Mouse (Mus musculus) heart, embryonic 12.5 days (tissue): ENCODE measurements around the gene Tbcd. TPM values are rescaled to one million over a fixed set of nuclear protein-coding genes. Genes with fewer than 3 reads are reported as not detected.
A peak's percentile ranks its signal among the peaks of the same experiment; 100 is the strongest.

ENCODE experiments used
- ATAC-seq: fragments of 200-750 bp; cut with Nextera tagmentation; 2 replicates; pipeline ENCODE4 v1.8.0; 2017; ENCODE audit warnings: moderate TSS enrichment, moderate library complexity; ENCODE audit not compliant: insufficient number of reproducible peaks, low FRiP score
- H3K27ac ChIP-seq: fragments of 300-500 bp; sonication (generic); 2 replicates; pipeline ENCODE4 v1.5.1; 2016; ENCODE audit warnings: mild to moderate bottlenecking, moderate library complexity; ENCODE audit not compliant: poor library complexity, severe bottlenecking
- H3K27me3 ChIP-seq: fragments of 300-500 bp; sonication (generic); replicated peaks from 2 replicates; pipeline ENCODE4 v1.6.1; 2016; ENCODE audit warnings: mild to moderate bottlenecking, moderate library complexity
- H3K36me3 ChIP-seq: fragments of 300-500 bp; sonication (generic); 2 replicates; pipeline ENCODE4 v1.6.1; 2016; ENCODE audit warnings: mild to moderate bottlenecking, moderate library complexity
- H3K4me1 ChIP-seq: fragments of 300-500 bp; sonication (generic); replicated peaks from 2 replicates; pipeline ENCODE4 v1.6.1; 2016; ENCODE audit warnings: mild to moderate bottlenecking
- H3K4me2 ChIP-seq: fragments of 300-500 bp; sonication (generic); 2 replicates; pipeline ENCODE4 v1.6.1; 2016; ENCODE audit warnings: mild to moderate bottlenecking, moderate library complexity
- H3K4me3 ChIP-seq: fragments of 300-500 bp; sonication (generic); 2 replicates; pipeline ENCODE4 v1.5.1; 2016; ENCODE audit warnings: mild to moderate bottlenecking
- H3K9ac ChIP-seq: fragments of 300-500 bp; sonication (generic); 2 replicates; pipeline ENCODE4 v1.6.1; 2016; ENCODE audit warnings: mild to moderate bottlenecking, moderate library complexity
- H3K9me3 ChIP-seq: fragments of 300-500 bp; sonication (generic); replicated peaks from 2 replicates; pipeline ENCODE4 v1.6.1; 2016; ENCODE audit warnings: mild to moderate bottlenecking, moderate library complexity
- WGBS: fragments of 180-500 bp; shearing (Covaris S2); methylation state at CpG from one replicate; pipeline ENCODE4 v1.1.7; 2016; 5-methylcytosine and 5-hydroxymethylcytosine counted together
- polyA plus RNA-seq: library from polyadenylated mRNA; unstranded; fragments of >200 nt; fragmentation: Nextera tagmentation; extraction: Ambion mirVana; gene quantifications from 2 replicates; pipeline ENCODE4 v1.2.1, GENCODE M21; 2016

Gene Tbcd
- polyA plus RNA-seq, 1 experiment from 2014 or later = 24.4 TPM

DNA sequence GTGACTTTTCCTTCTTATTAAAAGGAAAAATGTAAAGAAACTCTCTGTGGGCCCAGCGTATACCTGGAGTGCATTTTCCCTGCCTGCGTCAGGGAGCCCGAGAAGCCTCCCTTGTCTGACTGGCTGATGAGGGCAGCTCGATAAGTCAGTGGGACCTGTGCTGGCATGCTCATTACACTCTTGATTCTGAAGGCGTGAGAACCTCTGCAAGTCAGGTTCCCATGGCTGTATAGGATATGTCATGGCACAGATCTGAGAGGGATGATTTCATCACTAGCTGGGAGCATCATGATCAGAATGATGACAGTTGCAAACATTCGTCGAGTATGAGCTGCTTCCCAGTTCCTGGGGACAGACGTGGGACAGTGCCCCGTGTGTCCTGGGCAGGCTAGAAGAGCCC lies 64.2 kb downstream of the Tbcd start:
- WGBS = 88% methylated on average over 9 of the region's 9 CpGs
- Histone ChIP-seq H3K27me3 (no peaks in the 10 kb centered on the region), H3K9me3 (no peaks in the 10 kb centered on the region), H3K9ac (no peak overlapping the region), H3K4me1 (peaks cover 21% of the 10 kb centered on the region), H3K36me3 (no peaks in the 10 kb centered on the region), H3K4me3 (no peak overlapping the region), H3K27ac (no peak overlapping the region), H3K4me2 (no peak overlapping the region)
- ATAC-seq = no peak

DNA sequence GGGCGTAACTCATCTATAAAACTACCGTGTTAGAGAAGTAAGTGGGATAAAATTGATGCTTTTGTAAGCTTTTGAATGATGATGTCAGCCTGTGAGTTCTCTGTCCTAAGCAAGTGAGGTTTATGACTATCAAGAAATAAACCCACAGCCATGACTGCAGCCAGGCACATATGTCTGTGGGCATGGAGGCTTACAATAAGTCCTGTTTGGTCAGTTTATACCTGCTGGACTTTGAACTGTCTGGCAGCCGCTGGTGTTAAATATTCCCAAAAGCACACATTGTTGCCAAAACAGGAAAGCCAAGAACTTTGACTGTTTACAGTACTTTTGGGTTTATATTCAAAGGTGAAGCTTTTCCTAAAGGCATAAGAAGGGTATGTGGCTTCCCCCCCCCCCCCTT lies 65.2 kb downstream of the Tbcd start:
- Histone ChIP-seq H3K9me3 (no peaks in the 10 kb centered on the region), H3K4me1 (peaks cover 21% of the 10 kb centered on the region), H3K4me2 (no peak overlapping the region), H3K27me3 (no peaks in the 10 kb centered on the region), H3K9ac (no peak overlapping the region), H3K4me3 (no peak overlapping the region), H3K36me3 (no peaks in the 10 kb centered on the region), H3K27ac (no peak overlapping the region)
- no peak for ATAC-seq
- WGBS = 91% methylated on average over 3 of the region's 3 CpGs

DNA sequence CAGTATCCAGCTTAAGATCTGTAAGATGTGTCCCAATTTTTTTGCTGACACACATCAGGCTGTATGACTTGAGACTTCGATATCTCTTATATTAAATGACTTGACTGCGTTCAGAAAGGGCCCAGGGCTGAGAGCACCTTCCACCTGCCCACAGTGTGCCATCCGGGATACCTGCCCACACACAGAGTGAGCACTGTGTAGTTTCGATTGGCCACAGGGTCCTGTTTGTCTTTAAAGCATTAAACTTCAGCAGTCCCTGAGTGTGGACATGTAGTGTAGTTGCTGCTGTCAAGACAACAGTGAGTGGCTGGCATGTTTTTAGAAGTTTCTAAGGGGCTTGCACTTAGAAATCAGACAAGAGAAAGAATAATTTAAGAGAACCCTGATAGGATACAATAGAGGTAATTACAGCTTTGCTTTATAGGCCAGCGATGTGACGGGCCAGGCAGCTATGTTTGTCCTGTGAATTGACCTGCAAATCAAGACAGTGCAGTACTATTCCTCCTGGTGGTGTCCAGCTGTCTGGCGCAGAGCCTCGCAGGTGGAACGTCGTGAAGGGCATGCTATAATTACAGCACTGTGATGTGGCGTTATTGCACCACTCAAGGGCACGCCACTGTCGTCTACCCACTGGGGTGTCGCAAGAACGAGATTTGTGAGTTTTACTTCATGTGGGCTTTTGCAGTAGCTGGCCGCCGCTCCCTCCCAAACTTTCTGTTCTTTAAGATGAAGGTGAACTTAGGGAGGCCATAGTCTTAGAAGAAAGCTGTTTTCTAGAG lies 66.1 kb downstream of the Tbcd start:
- no peak for ATAC-seq

DNA sequence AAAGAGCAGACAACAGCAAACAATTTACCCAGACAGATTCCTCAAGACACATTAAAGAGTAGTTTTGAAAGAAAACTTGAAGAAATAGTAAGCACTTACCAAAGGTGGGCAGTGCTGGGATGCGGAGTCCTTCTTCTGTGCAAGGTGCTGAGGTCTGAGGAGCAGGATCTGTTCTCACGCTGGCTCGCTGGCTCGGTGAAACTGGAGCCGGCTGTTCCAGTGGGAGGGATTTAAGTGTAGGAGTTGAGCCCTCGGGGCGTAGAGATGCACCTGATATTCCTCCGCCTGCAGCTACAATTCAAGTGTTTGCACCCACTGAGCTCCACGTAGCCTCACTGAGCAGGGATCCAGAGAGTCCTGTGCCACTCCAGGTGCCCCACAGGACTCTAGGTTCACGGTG lies 67.4 kb downstream of the Tbcd start, which contains the start of gene Zfp750:
TSS of gene Zfp750 (minus strand) at position 203 of the 400 bp plus-strand sequence.
- H3K4me2 ChIP-seq = peak within 1 kb of the TSS; percentile 17; the same call in 1 of the 2 replicates
- H3K4me1 ChIP-seq = peaks cover 24% of the 10 kb centered on the region
- no peak for ATAC-seq
- no peaks in the 10 kb centered on the region for H3K36me3 ChIP-seq
- no peak within 1 kb of the TSS for H3K4me3 ChIP-seq
- no peak within 1 kb of the TSS for H3K9ac ChIP-seq
- no peak within 1 kb of the TSS for H3K27ac ChIP-seq
- no peaks in the 10 kb centered on the region for H3K9me3 ChIP-seq
- no peaks in the 10 kb centered on the region for H3K27me3 ChIP-seq
- WGBS = 42% methylated on average over 10 of the region's 10 CpGs

More for the DNA sequence above, 66.1 kb downstream of the Tbcd start:
- Histone ChIP-seq H3K9me3 (no peaks in the 10 kb centered on the region), H3K4me2 (no peak overlapping the region), H3K27me3 (no peaks in the 10 kb centered on the region), H3K36me3 (no peaks in the 10 kb centered on the region), H3K4me3 (no peak overlapping the region), H3K9ac (no peak overlapping the region), H3K4me1 (peaks cover 24% of the 10 kb centered on the region), H3K27ac (no peak overlapping the region)
- WGBS = 72% methylated on average over 17 of the region's 17 CpGs

DNA sequence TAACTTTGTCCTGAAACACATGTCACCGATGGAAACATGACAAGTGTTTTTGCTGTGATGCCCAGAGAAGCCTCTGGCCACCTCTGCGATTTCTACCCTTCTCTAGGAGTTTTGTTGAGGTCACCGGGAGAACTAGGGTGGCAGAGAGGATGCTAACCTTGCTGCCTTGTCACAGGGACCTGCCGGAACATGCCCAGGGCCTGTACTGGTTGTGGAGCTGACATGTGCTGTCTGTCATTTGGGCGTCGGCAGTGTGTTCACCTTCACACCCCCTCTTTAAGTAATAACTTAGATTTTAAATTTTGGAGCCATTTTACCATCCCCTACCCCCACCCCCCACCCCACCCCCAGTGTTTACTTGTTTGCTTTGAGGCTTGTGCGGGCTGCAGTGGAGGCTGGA lies 68.0 kb downstream of the Tbcd start:
- no peaks in the 10 kb centered on the region for H3K9me3 ChIP-seq
- no peak overlapping the region for H3K27ac ChIP-seq
- no peak for ATAC-seq
- H3K27me3 ChIP-seq = no peaks in the 10 kb centered on the region
- whole genome bisulfite sequencing = 81% methylated on average over 7 of the region's 7 CpGs
- H3K4me2 ChIP-seq = no peak overlapping the region
- H3K9ac ChIP-seq = no peak overlapping the region
- peaks cover 24% of the 10 kb centered on the region for H3K4me1 ChIP-seq
- H3K36me3 ChIP-seq = no peaks in the 10 kb centered on the region
- H3K4me3 ChIP-seq = no peak overlapping the region

DNA sequence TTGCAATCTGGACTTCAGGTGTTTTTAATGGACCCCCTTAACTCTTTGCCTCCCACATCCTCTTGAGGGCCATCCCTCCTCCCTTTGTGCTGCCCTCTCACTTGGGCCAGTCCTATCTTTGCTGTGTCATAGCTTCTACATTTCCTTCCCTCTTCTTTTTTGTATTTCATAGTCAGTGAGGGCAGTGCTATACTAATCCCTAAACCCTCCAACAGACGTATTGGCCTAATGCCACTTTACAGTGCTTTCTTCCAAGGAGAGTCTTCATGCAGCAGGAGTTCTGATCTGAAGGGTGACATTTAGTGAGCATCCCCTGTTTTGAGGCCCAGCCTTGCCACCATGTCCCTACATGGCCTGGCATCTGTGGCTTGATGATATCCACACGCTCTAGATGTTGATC lies 69.0 kb downstream of the Tbcd start:
- Histone ChIP-seq H3K4me1 (peaks cover 24% of the 10 kb centered on the region), H3K27me3 (no peaks in the 10 kb centered on the region), H3K27ac (no peak overlapping the region), H3K4me2 (no peak overlapping the region), H3K9me3 (no peaks in the 10 kb centered on the region), H3K4me3 (no peak overlapping the region), H3K9ac (no peak overlapping the region), H3K36me3 (no peaks in the 10 kb centered on the region)
- 0 out of 2 replicates have a peak, but pooled peaks have one; percentile 34 for ATAC-seq
- WGBS = 86% methylated on average over 2 of the region's 2 CpGs

DNA sequence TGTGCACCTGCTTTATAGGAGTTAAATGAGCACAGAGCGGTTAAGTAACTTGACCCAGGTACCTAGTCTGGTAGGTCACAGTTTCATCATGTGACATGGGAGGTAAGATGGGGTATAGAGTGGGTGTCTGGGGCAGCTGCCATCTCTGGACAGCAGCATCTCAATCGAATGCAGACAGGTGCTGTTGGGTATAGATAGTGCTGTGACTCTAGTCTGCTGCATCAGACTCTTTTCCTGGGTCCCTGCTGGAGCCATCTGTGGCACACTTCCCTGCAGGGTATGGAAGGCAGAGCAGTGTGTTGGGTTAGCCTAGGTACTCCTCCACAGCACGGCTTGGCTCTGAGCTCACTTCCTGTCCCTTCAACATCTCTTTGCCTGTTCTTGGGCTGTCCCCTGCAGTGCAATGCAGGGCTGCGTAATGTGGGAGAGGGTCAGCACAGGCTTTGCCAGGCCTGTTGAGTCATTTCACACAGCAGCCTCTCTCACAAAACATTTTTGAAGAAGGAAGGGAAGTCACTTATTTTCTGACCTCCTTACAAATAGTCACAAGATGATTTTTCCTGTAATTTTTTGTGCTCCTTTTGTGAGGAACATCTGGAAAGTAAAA lies 70.5 kb downstream of the Tbcd start:
- ATAC-seq = no peak; the same call in 1 of the 2 replicates
- Histone ChIP-seq H3K27me3 (no peaks in the 10 kb centered on the region), H3K9ac (no peak overlapping the region), H3K4me1 (peaks cover 24% of the 10 kb centered on the region), H3K4me3 (no peak overlapping the region), H3K36me3 (no peaks in the 10 kb centered on the region), H3K4me2 (no peak overlapping the region), H3K27ac (no peak overlapping the region; the same call in 1 of the 2 replicates), H3K9me3 (no peaks in the 10 kb centered on the region)
- WGBS = 77% methylated on average over 4 of the region's 4 CpGs

DNA sequence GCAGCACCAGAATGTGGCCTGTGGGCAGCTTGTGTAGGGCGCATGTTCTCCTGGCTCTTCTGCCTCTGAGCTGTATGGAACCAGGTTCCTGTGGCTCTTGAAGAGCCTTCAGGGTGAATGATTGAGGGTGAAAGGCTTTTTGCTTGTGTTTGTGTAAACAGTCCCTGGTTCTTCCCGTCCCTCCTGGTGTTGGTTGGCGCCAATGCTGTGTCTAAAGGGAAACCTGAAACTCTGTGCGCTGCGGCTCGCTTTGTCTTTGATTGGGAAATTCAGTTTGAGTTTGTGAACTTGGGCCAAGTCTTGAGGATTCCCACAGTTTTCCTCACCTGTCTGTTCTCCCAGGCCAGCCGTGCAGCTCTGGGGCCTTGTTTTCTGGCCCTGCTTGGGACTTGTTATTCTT lies 72.4 kb downstream of the Tbcd start:
- H3K36me3 ChIP-seq = no peaks in the 10 kb centered on the region
- H3K4me2 ChIP-seq = no peak overlapping the region
- ATAC-seq = no peak
- H3K9ac ChIP-seq = no peak overlapping the region
- no peak overlapping the region for H3K4me3 ChIP-seq
- no peak overlapping the region for H3K27ac ChIP-seq
- H3K9me3 ChIP-seq = no peaks in the 10 kb centered on the region
- no peaks in the 10 kb centered on the region for H3K27me3 ChIP-seq
- WGBS = 91% methylated on average over 7 of the region's 7 CpGs
- H3K4me1 ChIP-seq = peaks cover 9% of the 10 kb centered on the region

DNA sequence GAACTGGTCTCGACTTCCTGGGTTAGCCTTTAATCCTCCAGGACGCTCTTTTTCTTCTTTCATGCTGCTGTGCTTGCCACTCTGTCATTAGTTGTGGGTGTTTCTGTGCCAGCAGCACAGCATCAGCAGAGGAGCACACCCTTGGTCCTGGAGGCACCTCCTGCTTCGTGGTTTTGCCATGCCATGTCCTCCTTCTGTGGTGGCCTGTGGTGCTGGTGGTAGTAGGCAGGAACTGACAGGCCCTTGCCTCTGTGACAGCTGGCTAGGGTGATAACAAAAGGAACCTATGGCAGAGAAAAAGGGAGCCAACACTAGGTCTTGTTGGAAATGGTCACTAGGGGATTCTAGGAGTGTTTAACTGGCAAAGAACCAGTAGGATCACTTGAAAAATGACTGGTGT lies 78.0 kb downstream of the Tbcd start:
- Histone ChIP-seq H3K9me3 (no peaks in the 10 kb centered on the region), H3K4me3 (no peak overlapping the region), H3K4me2 (no peak overlapping the region), H3K27me3 (no peaks in the 10 kb centered on the region), H3K9ac (no peak overlapping the region), H3K36me3 (no peaks in the 10 kb centered on the region), H3K4me1 (no peaks in the 10 kb centered on the region), H3K27ac (no peak overlapping the region)
- WGBS = 88% methylated on average over 3 of the region's 3 CpGs
- no peak for ATAC-seq

DNA sequence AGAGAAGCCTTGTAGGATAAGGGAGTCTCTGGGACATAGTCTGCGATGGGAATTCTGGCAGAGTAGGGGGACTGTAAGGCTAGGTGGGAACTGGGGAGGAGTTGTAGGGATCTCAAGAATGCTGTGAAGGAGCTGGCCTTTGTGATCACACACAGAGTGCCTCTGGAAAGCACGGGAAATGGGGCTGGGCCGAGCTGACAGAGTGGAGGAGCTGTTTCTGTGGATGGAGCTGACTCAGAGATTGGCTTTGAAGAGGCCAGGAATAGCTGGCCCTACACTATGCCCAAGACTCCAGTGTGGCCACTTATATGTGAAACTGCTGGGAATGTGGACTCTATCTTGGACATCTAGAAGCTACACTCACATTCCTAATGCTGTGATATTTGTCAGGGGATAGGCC lies 84.8 kb downstream of the Tbcd start:
- 0 out of 2 replicates have a peak, but pooled peaks cover 5% of the 10 kb centered on the region for H3K36me3 ChIP-seq
- 15% methylated on average over 3 of the region's 3 CpGs for WGBS
- H3K4me3 ChIP-seq = no peak overlapping the region
- H3K4me2 ChIP-seq = no peak overlapping the region
- no peaks in the 10 kb centered on the region for H3K9me3 ChIP-seq
- H3K27ac ChIP-seq = no peak overlapping the region
- ATAC-seq = 0 out of 2 replicates have a peak, but pooled peaks have one; percentile 22
- peaks cover 14% of the 10 kb centered on the region for H3K4me1 ChIP-seq
- no peak overlapping the region for H3K9ac ChIP-seq
- no peaks in the 10 kb centered on the region for H3K27me3 ChIP-seq

DNA sequence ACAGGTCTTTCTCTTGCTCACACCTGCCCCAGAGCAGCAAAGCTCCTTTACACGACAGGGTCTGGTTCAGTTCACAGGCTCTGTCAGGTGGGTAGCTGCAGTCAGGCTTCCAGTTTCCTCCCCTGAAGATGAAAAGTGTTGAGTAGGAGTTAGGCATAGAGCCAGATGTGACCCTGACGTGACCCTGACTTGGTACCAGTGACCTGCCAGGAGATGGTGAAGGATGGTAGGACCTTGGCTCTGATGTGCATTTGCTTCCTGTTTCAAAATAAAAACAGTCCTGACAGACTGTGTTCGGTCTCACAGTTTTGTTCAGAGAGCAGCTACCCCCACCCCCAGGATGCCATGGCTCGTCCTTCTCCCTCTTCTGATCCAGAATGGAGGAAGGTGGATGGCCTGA lies 90.7 kb downstream of the Tbcd start:
- 0 out of 2 replicates have a peak, but pooled peaks cover 5% of the 10 kb centered on the region for H3K36me3 ChIP-seq
- H3K9ac ChIP-seq = no peak overlapping the region
- no peak overlapping the region for H3K27ac ChIP-seq
- H3K4me3 ChIP-seq = no peak overlapping the region
- H3K4me1 ChIP-seq = peaks cover 16% of the 10 kb centered on the region; the same call in 1 of the 2 replicates
- no peak for ATAC-seq
- H3K4me2 ChIP-seq = no peak overlapping the region
- no peaks in the 10 kb centered on the region for H3K27me3 ChIP-seq
- H3K9me3 ChIP-seq = no peaks in the 10 kb centered on the region
- WGBS = 78% methylated on average over 4 of the region's 4 CpGs
